Mouse (Mus musculus) MEL (cell line): ENCODE results near the gene Atp6v0b.

ENCODE experiments used
- CTCF ChIP-seq, 3 experiments: IDR thresholded peaks in 2 of 3; conservative IDR thresholded peaks in 1 of 3; 2 replicates each; pipeline ENCODE4 v1.5.1; 2011 to 2012; ENCODE audit warnings: low read length in 3 of 3, low read depth in 2 of 3, mild to moderate bottlenecking in 2 of 3, improper control_type of control experiment in 1 of 3, inconsistent platforms in 1 of 3, mixed read lengths in 1 of 3, moderate library complexity in 1 of 3; ENCODE audit not compliant: control insufficient read depth in 1 of 3, insufficient read depth in 1 of 3, poor library complexity in 1 of 3, severe bottlenecking in 1 of 3
- EP300 ChIP-seq, 2 experiments: IDR thresholded peaks; 2 replicates each; pipeline ENCODE4 v1.6.1; 2011; ENCODE audit warnings: improper control_type of control experiment in 2 of 2, low read length in 2 of 2, low read depth in 1 of 2, mild to moderate bottlenecking in 1 of 2
- MYC ChIP-seq: IDR thresholded peaks from 2 replicates; pipeline ENCODE4 v1.6.1; 2011; ENCODE audit warnings: low read depth, mild to moderate bottlenecking, low read length, improper control_type of control experiment, moderate library complexity
- POLR2A ChIP-seq, 2 experiments: IDR thresholded peaks; 2 replicates each; pipeline ENCODE4 v1.6.1; 2011 to 2012; ENCODE audit warnings: low read length in 2 of 2, mild to moderate bottlenecking in 2 of 2, control low read depth in 1 of 2, improper control_type of control experiment in 1 of 2, low read depth in 1 of 2, moderate library complexity in 1 of 2; ENCODE audit not compliant: control insufficient read depth in 1 of 2, insufficient read depth in 1 of 2, poor library complexity in 1 of 2
- RAD21 ChIP-seq: IDR thresholded peaks from 2 replicates; pipeline ENCODE4 v1.6.1; 2011; ENCODE audit warnings: mild to moderate bottlenecking, low read depth, low read length, improper control_type of control experiment
- SMC3 ChIP-seq: IDR thresholded peaks from 2 replicates; pipeline ENCODE4 v1.6.1; 2011; ENCODE audit warnings: low read depth, low read length, improper control_type of control experiment
- TAL1 ChIP-seq: IDR thresholded peaks from 2 replicates; pipeline ENCODE4 v1.6.1; 2012; ENCODE audit warnings: mild to moderate bottlenecking, inconsistent platforms, low read length, moderate library complexity, mixed read lengths
- ZC3H11A ChIP-seq: IDR thresholded peaks from 2 replicates; pipeline ENCODE4 v1.6.1; 2012; ENCODE audit warnings: low read depth, mild to moderate bottlenecking, inconsistent platforms, low read length, improper control_type of control experiment
- ZNF384 ChIP-seq: IDR thresholded peaks from 2 replicates; pipeline ENCODE4 v1.6.1; 2012; ENCODE audit warnings: low read depth, mild to moderate bottlenecking, inconsistent platforms, low read length, improper control_type of control experiment

GRCm38 (mm10) chr4:117923450-117923849 is 36.3 kb upstream of the Atp6v0b start:
- TF ChIP-seq ZC3H11A: no peak
- no peak for TF ChIP-seq CTCF (IDR thresholded peaks at IDR 0.05 in 2 of 3, conservative IDR thresholded peaks at IDR 0.05 in 1 of 3; ENCODE audit: control insufficient read depth in 1 of 3, insufficient read depth in 1 of 3, low read depth in 2 of 3, low read length in 3 of 3, poor library complexity in 1 of 3, severe bottlenecking in 1 of 3)
- no peak for TF ChIP-seq MYC
- no peak for TF ChIP-seq POLR2A (IDR thresholded peaks at IDR 0.05; ENCODE audit: control insufficient read depth in 1 of 2, insufficient read depth in 1 of 2, low read depth in 1 of 2, low read length in 2 of 2, poor library complexity in 1 of 2)
- TF ChIP-seq SMC3: no peak
- no peak for TF ChIP-seq TAL1
- no peak for TF ChIP-seq RAD21
- TF ChIP-seq ZNF384: no peak
- TF ChIP-seq EP300 (IDR thresholded peaks at IDR 0.05; ENCODE audit: low read depth in 1 of 2, low read length in 2 of 2): no peak
